Mouse (Mus musculus) limb, embryonic 15.5 days (tissue): ENCODE measurements at regions not wholly inside any gene's neighbourhood (a gene's known extent, or its start where the extent isn't known, plus 50 kb on each side); places are given as distances from the start of the nearest gene placed in this dataset.

Experiments used
- ATAC-seq: fragments of 200-750 bp; cut with Nextera tagmentation; 2 replicates; pipeline ENCODE4 v1.8.0; 2017; ENCODE audit warnings: low read depth, moderate TSS enrichment; ENCODE audit not compliant: insufficient number of reproducible peaks, low FRiP score, low TSS enrichment
- H3K27ac ChIP-seq: fragments of 300-500 bp; sonication (generic); 2 replicates; pipeline ENCODE4 v1.5.1; 2015; ENCODE audit warnings: moderate library complexity, mild to moderate bottlenecking, inconsistent platforms
- H3K27me3 ChIP-seq: fragments of 300-500 bp; sonication (generic); 2 replicates; pipeline ENCODE4 v1.6.1; 2015; ENCODE audit warnings: inconsistent platforms
- H3K36me3 ChIP-seq: fragments of 300-500 bp; sonication (generic); 2 replicates; pipeline ENCODE4 v1.6.1; 2015; ENCODE audit warnings: inconsistent platforms
- H3K4me1 ChIP-seq: fragments of 300-500 bp; sonication (generic); 2 replicates; pipeline ENCODE4 v1.6.1; 2015; ENCODE audit warnings: inconsistent platforms
- H3K4me2 ChIP-seq: fragments of 300-500 bp; sonication (generic); 2 replicates; pipeline ENCODE4 v1.6.1; 2015; ENCODE audit warnings: mild to moderate bottlenecking, inconsistent platforms
- H3K4me3 ChIP-seq: fragments of 300-500 bp; sonication (generic); 2 replicates; pipeline ENCODE4 v1.5.1; 2015; ENCODE audit warnings: mild to moderate bottlenecking, inconsistent platforms
- H3K9ac ChIP-seq: fragments of 300-500 bp; sonication (generic); 2 replicates; pipeline ENCODE4 v1.6.1; 2015; ENCODE audit warnings: inconsistent platforms
- H3K9me3 ChIP-seq: fragments of 300-500 bp; sonication (generic); 2 replicates; pipeline ENCODE4 v1.6.1; 2016; ENCODE audit warnings: inconsistent platforms
- WGBS: fragments of 180-500 bp; shearing (Covaris S2); methylation state at CpG from one replicate; pipeline ENCODE4 v1.1.7; 2015; 5-methylcytosine and 5-hydroxymethylcytosine counted together

GRCm38 (mm10) chr7:129689464-129689863 lies 97.8 kb downstream of the Wdr11 start:
- Histone ChIP-seq H3K27me3 (no peaks in the 10 kb centered on the region), H3K4me2 (no peak overlapping the region), H3K9ac (no peak overlapping the region), H3K4me1 (peaks cover 28% of the 10 kb centered on the region), H3K36me3 (no peaks in the 10 kb centered on the region), H3K27ac (no peak overlapping the region), H3K4me3 (no peak overlapping the region), H3K9me3 (no peaks in the 10 kb centered on the region)
- ATAC-seq = no peak
- WGBS = 95% methylated on average over 3 of the region's 3 CpGs

- 81% methylated on average over 6 of the region's 6 CpGs for WGBS
Measured at GRCm38 (mm10) chr7:129690868-129691267, 99.2 kb downstream of the Wdr11 start.

GRCm38 (mm10) chr7:129691619-129692071 lies 100.0 kb downstream of the Wdr11 start:
- ATAC-seq = peak; percentile 72; the same call in 1 of the 2 replicates
- Histone ChIP-seq H3K36me3 (no peaks in the 10 kb centered on the region), H3K4me2 (no peak overlapping the region), H3K27me3 (no peaks in the 10 kb centered on the region), H3K4me1 (peaks cover 21% of the 10 kb centered on the region), H3K4me3 (no peak overlapping the region), H3K27ac (peak overlapping the region; percentile 76), H3K9ac (no peak overlapping the region), H3K9me3 (no peaks in the 10 kb centered on the region)
- 6% methylated on average over 3 of the region's 3 CpGs for WGBS

More at GRCm38 (mm10) chr7:129690868-129691267, 99.2 kb downstream of the Wdr11 start:
- no peaks in the 10 kb centered on the region for H3K36me3 ChIP-seq
- H3K4me2 ChIP-seq = no peak overlapping the region
- no peak for ATAC-seq
- H3K27ac ChIP-seq = peak overlapping the region; percentile 76
- H3K27me3 ChIP-seq = no peaks in the 10 kb centered on the region
- no peak overlapping the region for H3K9ac ChIP-seq
- no peak overlapping the region for H3K4me3 ChIP-seq
- peaks cover 24% of the 10 kb centered on the region for H3K4me1 ChIP-seq
- no peaks in the 10 kb centered on the region for H3K9me3 ChIP-seq

- H3K9me3 ChIP-seq = no peaks in the 10 kb centered on the region
- H3K27ac ChIP-seq = no peak overlapping the region
- H3K9ac ChIP-seq = no peak overlapping the region
- H3K4me2 ChIP-seq = no peak overlapping the region
- no peak for ATAC-seq
- WGBS = 80% methylated on average over 9 of the region's 9 CpGs
- H3K27me3 ChIP-seq = no peaks in the 10 kb centered on the region
- H3K4me1 ChIP-seq = peaks cover 12% of the 10 kb centered on the region
- no peak overlapping the region for H3K4me3 ChIP-seq
- no peaks in the 10 kb centered on the region for H3K36me3 ChIP-seq
Measured at GRCm38 (mm10) chr7:129693635-129694034, 102.0 kb downstream of the Wdr11 start.

- Histone ChIP-seq H3K4me3 (no peak overlapping the region), H3K9ac (no peak overlapping the region), H3K9me3 (no peaks in the 10 kb centered on the region), H3K4me2 (no peak overlapping the region), H3K36me3 (no peaks in the 10 kb centered on the region), H3K27me3 (no peaks in the 10 kb centered on the region), H3K27ac (no peak overlapping the region), H3K4me1 (peaks cover 13% of the 10 kb centered on the region)
- no peak for ATAC-seq
Measured at GRCm38 (mm10) chr7:129694168-129694567, 102.5 kb downstream of the Wdr11 start.

GRCm38 (mm10) chr7:129699931-129700570 lies 108.4 kb downstream of the Wdr11 start:
- H3K4me3 ChIP-seq = no peak overlapping the region
- H3K9ac ChIP-seq = no peak overlapping the region
- no peak overlapping the region for H3K4me2 ChIP-seq
- H3K9me3 ChIP-seq = no peaks in the 10 kb centered on the region
- ATAC-seq = no peak
- WGBS = 32% methylated on average over 5 of the region's 5 CpGs
- H3K27ac ChIP-seq = peak overlapping the region; percentile 79
- peaks cover 15% of the 10 kb centered on the region for H3K4me1 ChIP-seq
- no peaks in the 10 kb centered on the region for H3K27me3 ChIP-seq
- no peaks in the 10 kb centered on the region for H3K36me3 ChIP-seq

- Histone ChIP-seq H3K27me3 (no peaks in the 10 kb centered on the region), H3K4me3 (no peak overlapping the region), H3K36me3 (no peaks in the 10 kb centered on the region), H3K4me1 (peaks cover 10% of the 10 kb centered on the region; the same call in 1 of the 2 replicates), H3K4me2 (no peak overlapping the region), H3K9ac (no peak overlapping the region), H3K9me3 (no peaks in the 10 kb centered on the region), H3K27ac (no peak overlapping the region)
- no peak for ATAC-seq
- WGBS = 87% methylated on average over 6 of the region's 6 CpGs
Measured at GRCm38 (mm10) chr7:129727559-129727958, 135.9 kb downstream of the Wdr11 start.

- H3K27ac ChIP-seq = no peak overlapping the region
- WGBS = 51% methylated on average over 11 of the region's 11 CpGs
- no peak for ATAC-seq
Measured at GRCm38 (mm10) chr7:129729709-129730238, 138.1 kb downstream of the Wdr11 start.

GRCm38 (mm10) chr7:129730785-129731352 lies 139.2 kb downstream of the Wdr11 start:
- H3K9ac ChIP-seq = no peak overlapping the region
- peaks cover 10% of the 10 kb centered on the region; the same call in 1 of the 2 replicates for H3K4me1 ChIP-seq
- no peak overlapping the region for H3K4me3 ChIP-seq
- no peak overlapping the region for H3K27ac ChIP-seq
- no peaks in the 10 kb centered on the region for H3K36me3 ChIP-seq
- no peak overlapping the region for H3K4me2 ChIP-seq
- H3K27me3 ChIP-seq = no peaks in the 10 kb centered on the region
- no peaks in the 10 kb centered on the region for H3K9me3 ChIP-seq
- 45% methylated on average over 7 of the region's 7 CpGs for WGBS
- ATAC-seq = no peak

More at GRCm38 (mm10) chr7:129729709-129730238, 138.1 kb downstream of the Wdr11 start:
- peaks cover 10% of the 10 kb centered on the region; the same call in 1 of the 2 replicates for H3K4me1 ChIP-seq
- no peaks in the 10 kb centered on the region for H3K36me3 ChIP-seq
- H3K4me2 ChIP-seq = no peak overlapping the region
- no peaks in the 10 kb centered on the region for H3K27me3 ChIP-seq
- no peak overlapping the region for H3K4me3 ChIP-seq
- no peaks in the 10 kb centered on the region for H3K9me3 ChIP-seq
- no peak overlapping the region for H3K9ac ChIP-seq

GRCm38 (mm10) chr7:129742657-129743056 lies 151.0 kb downstream of the Wdr11 start:
- no peaks in the 10 kb centered on the region for H3K36me3 ChIP-seq
- no peak overlapping the region for H3K4me2 ChIP-seq
- no peaks in the 10 kb centered on the region for H3K27me3 ChIP-seq
- no peak overlapping the region for H3K9ac ChIP-seq
- no peak overlapping the region for H3K4me3 ChIP-seq
- H3K27ac ChIP-seq = no peak overlapping the region
- H3K4me1 ChIP-seq = peaks cover 15% of the 10 kb centered on the region; the same call in 1 of the 2 replicates
- no peaks in the 10 kb centered on the region for H3K9me3 ChIP-seq
- ATAC-seq = no peak
- WGBS = 80% methylated on average over 4 of the region's 4 CpGs

- Histone ChIP-seq H3K4me3 (no peak overlapping the region), H3K4me1 (peaks cover 15% of the 10 kb centered on the region; the same call in 1 of the 2 replicates), H3K4me2 (no peak overlapping the region), H3K27ac (peak overlapping the region; percentile 55), H3K9me3 (no peaks in the 10 kb centered on the region), H3K27me3 (no peaks in the 10 kb centered on the region), H3K9ac (no peak overlapping the region), H3K36me3 (no peaks in the 10 kb centered on the region)
- no peak for ATAC-seq
- WGBS = 44% methylated on average over 16 of the region's 16 CpGs
Measured at GRCm38 (mm10) chr7:129743955-129744666, 152.4 kb downstream of the Wdr11 start.

GRCm38 (mm10) chr7:129746639-129747038 lies 155.0 kb downstream of the Wdr11 start:
- Histone ChIP-seq H3K4me3 (no peak overlapping the region), H3K27ac (peak overlapping the region; percentile 3; the same call in 1 of the 2 replicates), H3K36me3 (no peaks in the 10 kb centered on the region), H3K9me3 (no peaks in the 10 kb centered on the region), H3K4me1 (peaks cover 24% of the 10 kb centered on the region), H3K27me3 (no peaks in the 10 kb centered on the region), H3K9ac (no peak overlapping the region), H3K4me2 (no peak overlapping the region)
- WGBS = 72% methylated on average over 5 of the region's 5 CpGs
- ATAC-seq = no peak
